Mouse (Mus musculus) liver, embryonic 14.5 days (tissue): ENCODE measurements around the gene Sppl3. TPM values are rescaled to one million over a fixed set of nuclear protein-coding genes. Genes with fewer than 3 reads are reported as not detected.

ENCODE experiments used
- ATAC-seq: fragments of 200-750 bp; cut with Nextera tagmentation; 2 replicates; pipeline ENCODE4 v1.8.0; 2017; ENCODE audit warnings: moderate number of reproducible peaks, mild to moderate bottlenecking, moderate library complexity; ENCODE audit not compliant: insufficient read depth
- DNase-seq, 3 experiments: peaks; one replicate each; pipeline ENCODE4 v3.0.0-alpha.2; 2012 to 2013; ENCODE audit warnings: low read depth in 3 of 3, low spot score in 3 of 3
- H3K27ac ChIP-seq: fragments of 300-500 bp; sonication (generic); 2 replicates; pipeline ENCODE4 v1.5.1; 2014; ENCODE audit warnings: moderate library complexity, mild to moderate bottlenecking, control low read depth, inconsistent platforms
- H3K27me3 ChIP-seq: fragments of 300-500 bp; sonication (generic); 2 replicates; pipeline ENCODE4 v1.6.1; 2014; ENCODE audit warnings: mild to moderate bottlenecking, low read length, moderate library complexity; ENCODE audit not compliant: control insufficient read depth, insufficient read depth
- H3K36me3 ChIP-seq: fragments of 300-500 bp; sonication (generic); replicated peaks from 2 replicates; pipeline ENCODE4 v1.6.1; 2014; ENCODE audit warnings: low read depth; ENCODE audit not compliant: control insufficient read depth, insufficient read depth
- H3K4me1 ChIP-seq, 2 experiments: fragments of 200-500 bp in 1 of 2; fragments of 300-500 bp in 1 of 2; sonication (generic) in 1 of 2; replicated peaks; 2 replicates each; pipeline ENCODE4 v1.6.1; 2012 to 2014; ENCODE audit warnings: antibody characterized with exemption in 1 of 2, inconsistent platforms in 1 of 2, low read length in 1 of 2; ENCODE audit not compliant: control insufficient read depth in 2 of 2, insufficient read depth in 2 of 2
- H3K4me2 ChIP-seq: fragments of 300-500 bp; sonication (generic); 2 replicates; pipeline ENCODE4 v1.6.1; 2014; ENCODE audit warnings: low read depth, mild to moderate bottlenecking, control low read depth, moderate library complexity
- H3K4me3 ChIP-seq, 2 experiments: fragments of 200-500 bp in 1 of 2; fragments of 300-500 bp in 1 of 2; sonication (generic) in 1 of 2; 2 replicates each; pipeline ENCODE4 v1.5.1; 2012 to 2014; ENCODE audit warnings: low read depth in 2 of 2, low read length in 2 of 2, mild to moderate bottlenecking in 2 of 2, control low read depth in 1 of 2, inconsistent platforms in 1 of 2, moderate library complexity in 1 of 2; ENCODE audit not compliant: insufficient read depth in 1 of 2
- H3K9ac ChIP-seq: fragments of 300-500 bp; sonication (generic); replicated peaks from 2 replicates; pipeline ENCODE4 v1.6.1; 2014; ENCODE audit warnings: mild to moderate bottlenecking, control low read depth, moderate library complexity
- H3K9me3 ChIP-seq: fragments of 300-500 bp; sonication (generic); 2 replicates; pipeline ENCODE4 v1.6.1; 2016; ENCODE audit warnings: low read length, mixed read lengths; ENCODE audit not compliant: control insufficient read depth
- CTCF ChIP-seq: IDR thresholded peaks from 2 replicates; pipeline ENCODE4 v1.5.1; 2016; ENCODE audit warnings: antibody characterized with exemption, low read depth, control low read depth
- EP300 ChIP-seq: IDR thresholded peaks from 2 replicates; pipeline ENCODE4 v1.6.1; 2016; ENCODE audit warnings: antibody characterized with exemption, low read depth
- WGBS: fragments of 180-500 bp; shearing (Covaris S2); extraction: QIAGEN DNeasy Blood & Tissue Kit; methylation state at CpG from one replicate; pipeline ENCODE4 v1.1.7; 2014; ENCODE audit not compliant: insufficient replicate concordance; 5-methylcytosine and 5-hydroxymethylcytosine counted together
- polyA plus RNA-seq, 2 experiments: library from polyadenylated mRNA; depleted of rRNA in 1 of 2; stranded (reverse) in 1 of 2; unstranded in 1 of 2; fragments of >200 nt; fragmentation: Nextera tagmentation in 1 of 2; extraction: Ambion mirVana in 1 of 2; gene quantifications; 2 replicates each; pipeline versions ENCODE4 v1.2.1 to v1.2.3; 2012 to 2014

The Sppl3 gene
- polyA plus RNA-seq, 2 experiments = 5.4 to 17.2 TPM

GRCm38 (mm10) chr5:115052546-115052945 is 41.6 kb downstream of the Sppl3 start:
- TF ChIP-seq EP300 (no peak), CTCF (no peak)
- DNase-seq = no peak
- WGBS = 74% methylated on average over 8 of the region's 8 CpGs
- ATAC-seq = no peak
- H3K27ac ChIP-seq = peak overlapping the region; percentile 13; the same call in 1 of the 2 replicates
- H3K4me2 ChIP-seq = no peak overlapping the region
- no peak overlapping the region for H3K4me3 ChIP-seq
- no peaks in the 10 kb centered on the region for H3K9me3 ChIP-seq
- H3K27me3 ChIP-seq = no peaks in the 10 kb centered on the region
- H3K36me3 ChIP-seq = no peaks in the 10 kb centered on the region
- H3K4me1 ChIP-seq = peaks cover 59 to 73% of the 10 kb centered on the region in 2 experiments
- no peak overlapping the region for H3K9ac ChIP-seq

DNA sequence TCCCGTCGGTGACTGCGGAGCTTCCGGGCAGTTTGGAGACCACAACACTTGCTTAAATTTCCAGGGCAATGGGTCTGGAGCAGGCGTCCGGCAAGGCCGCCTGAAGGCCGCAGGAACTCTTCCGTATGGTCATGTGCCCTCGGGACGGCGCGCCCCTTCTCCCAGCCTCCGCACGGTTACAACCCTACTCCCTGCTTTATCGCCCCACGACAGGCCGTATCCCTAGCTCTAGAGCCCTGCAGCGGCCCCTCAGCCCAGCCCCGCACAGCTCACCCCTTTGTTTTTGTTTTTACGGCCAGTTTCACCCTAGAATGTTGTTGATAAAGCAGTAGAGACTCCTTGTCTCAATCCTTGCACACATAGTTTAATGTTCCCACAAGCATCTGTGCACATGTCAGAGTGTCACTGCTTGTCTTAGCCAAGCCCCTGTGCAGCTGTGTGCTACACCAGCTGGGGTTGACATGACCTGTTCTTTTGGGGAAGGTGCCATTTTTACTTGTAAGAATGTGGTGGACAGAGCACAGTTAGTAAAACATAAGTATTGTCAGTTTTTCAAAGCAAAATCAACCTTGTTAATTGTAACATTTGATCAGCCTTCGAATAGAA is 43.0 kb downstream of the Sppl3 start:
- ATAC-seq (peak; percentile 61), DNase-seq (peak in 1 of 3 experiments; percentile 66)

DNA sequence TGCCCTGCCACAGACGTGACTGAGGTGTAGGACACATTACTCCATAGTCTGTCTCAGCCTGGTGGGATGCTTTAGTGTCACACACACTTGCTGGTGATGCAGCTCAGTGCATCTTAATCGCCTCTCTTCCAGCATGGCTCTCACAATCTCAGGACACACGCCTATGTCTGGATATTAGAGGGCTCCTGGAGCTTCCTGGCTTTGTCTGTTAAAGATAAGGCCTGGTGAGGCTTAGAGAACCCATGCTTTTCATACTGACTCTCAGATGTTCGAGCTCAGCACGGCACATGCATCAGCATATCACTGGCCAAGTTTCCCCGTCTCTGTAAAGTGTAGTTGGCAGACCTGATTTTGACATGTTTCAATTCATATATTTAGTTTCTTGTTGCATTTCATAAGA is 44.5 kb downstream of the Sppl3 start:
- Histone ChIP-seq H3K4me1 (peaks cover 87 to 91% of the 10 kb centered on the region in 2 experiments), H3K4me3 (no peak overlapping the region), H3K27me3 (no peaks in the 10 kb centered on the region), H3K27ac (peak overlapping the region; percentile 86), H3K9me3 (no peaks in the 10 kb centered on the region), H3K9ac (peak overlapping the region; percentile 41), H3K4me2 (peak overlapping the region; percentile 38), H3K36me3 (no peaks in the 10 kb centered on the region)
- TF ChIP-seq EP300 = peak; percentile 85
- TF ChIP-seq CTCF = no peak
- 14% methylated on average over 6 of the region's 6 CpGs for WGBS
- ATAC-seq = peak; percentile 76
- peak; percentile 72 to 81 (median 78) for DNase-seq

More for the DNA sequence above, 43.0 kb downstream of the Sppl3 start:
- no peak overlapping the region for H3K4me3 ChIP-seq
- no peaks in the 10 kb centered on the region for H3K9me3 ChIP-seq
- TF ChIP-seq EP300 (peak; percentile 34; the same call in 1 of the 2 replicates), CTCF (no peak)
- no peak overlapping the region; the same call in 1 of the 2 replicates for H3K9ac ChIP-seq
- peaks cover 72 to 82% of the 10 kb centered on the region in 2 experiments for H3K4me1 ChIP-seq
- no peaks in the 10 kb centered on the region for H3K36me3 ChIP-seq
- 72% methylated on average over 22 of the region's 22 CpGs for WGBS
- H3K27ac ChIP-seq = peak overlapping the region; percentile 86
- peak overlapping the region; percentile 48 for H3K4me2 ChIP-seq
- H3K27me3 ChIP-seq = no peaks in the 10 kb centered on the region

- Histone ChIP-seq H3K27me3 (no peaks in the 10 kb centered on the region), H3K4me3 (no peak overlapping the region), H3K27ac (peak overlapping the region; percentile 86), H3K9ac (no peak overlapping the region), H3K4me1 (peaks cover 77 to 86% of the 10 kb centered on the region in 2 experiments), H3K36me3 (peaks cover 7% of the 10 kb centered on the region), H3K9me3 (no peaks in the 10 kb centered on the region), H3K4me2 (peak overlapping the region; percentile 36)
- TF ChIP-seq CTCF (no peak), EP300 (peak; percentile 83)
- peak; percentile 75 to 78 (median 75) for DNase-seq
- WGBS = 21% methylated on average over 4 of the region's 4 CpGs
- peak; percentile 54 for ATAC-seq
Measured at GRCm38 (mm10) chr5:115057153-115057552, 46.2 kb downstream of the Sppl3 start.

- TF ChIP-seq EP300 (peak; percentile 47), CTCF (no peak)
- WGBS = 7% methylated on average over 7 of the region's 7 CpGs
- H3K4me1 ChIP-seq = peaks cover 64 to 72% of the 10 kb centered on the region in 2 experiments
- H3K4me2 ChIP-seq = peak overlapping the region; percentile 72
- peak overlapping the region; percentile 86 for H3K27ac ChIP-seq
- peaks cover 13% of the 10 kb centered on the region for H3K36me3 ChIP-seq
- no peaks in the 10 kb centered on the region for H3K27me3 ChIP-seq
- H3K9me3 ChIP-seq = no peaks in the 10 kb centered on the region
- peak overlapping the region; percentile 15 to 23; a peak in 3 of 4 replicates for H3K4me3 ChIP-seq
- ATAC-seq = peak; percentile 76
- peak overlapping the region; percentile 45; the same call in 1 of the 2 replicates for H3K9ac ChIP-seq
- DNase-seq = no peak
Measured at GRCm38 (mm10) chr5:115058584-115059297, 47.8 kb downstream of the Sppl3 start.
